20 mouse cellular contexts compared by ENCODE assay signal in genomic region chrX:10778014-10778413, GRCm38 (mm10).
DNase-seq lines count a peak whose midpoint lies in the region; ATAC-seq lines count a peak whose summit lies in the region.
"Had no signal": no experiment of that assay in that cellular context is flagged by ENCODE, and none has a peak within 500 bp of the region (broad histone marks: within the 10 kb centered on the region; RNA-seq: fewer than 3 reads in every experiment).

No protein-coding gene starts in this region.

- peak; percentile 1 to 59 for DNase-seq in kidney, postnatal 25 days
- peak; percentile 13 for DNase-seq in urinary bladder, postnatal 14 days (ENCODE audit: low spot score)
- DNase-seq in urinary bladder, adult 2 months (ENCODE audit: low spot score) = no peak
- no peak for DNase-seq in thymus, adult 18-20 months
- DNase-seq: adrenal gland, adult 2 months; adrenal gland, postnatal 25 days; cerebellum, adult 2 months; cerebellum, postnatal 10 days; gastrocnemius, postnatal 36 days; heart, adult 18-20 months; heart, postnatal 10 days; heart, postnatal 4 days had no signal

- no peak overlapping the region for H3K4me2 ChIP-seq in kidney, embryonic 14.5 days (replicated peaks; ENCODE audit: low read depth, low read length)
- H3K4me2 ChIP-seq: hindbrain, embryonic 12.5 days had no signal

- WGBS in kidney, embryonic 14.5 days = 82% methylated on average over 2 of the region's 2 CpGs

- H3K27ac ChIP-seq in kidney, embryonic 14.5 days (ENCODE audit: low read depth, low read length) = no peak overlapping the region
- H3K27ac ChIP-seq: embryonic facial prominence, embryonic 10.5 days; forebrain, embryonic 10.5 days; heart, embryonic 10.5 days; hindbrain, embryonic 12.5 days had no signal

- ATAC-seq in kidney, embryonic 14.5 days (ENCODE audit: low FRiP score, low TSS enrichment) = no peak
- ATAC-seq in megakaryocyte, adult 5-6 weeks (ENCODE audit: poor library complexity, severe bottlenecking) = peak; percentile 49
- ATAC-seq in monocyte, adult 5-6 weeks (replicated peaks; ENCODE audit: insufficient number of reproducible peaks, low FRiP score, low TSS enrichment, poor library complexity, severe bottlenecking) = no peak
- ATAC-seq: forebrain, embryonic 14.5 days had no signal

- no peaks in the 10 kb centered on the region for H3K36me3 ChIP-seq in kidney, embryonic 14.5 days (ENCODE audit: control insufficient read depth, insufficient read depth, low read length)
- H3K36me3 ChIP-seq: embryonic facial prominence, embryonic 10.5 days; forebrain, embryonic 10.5 days; heart, embryonic 10.5 days; hindbrain, embryonic 12.5 days had no signal

- H3K4me3 ChIP-seq in kidney, embryonic 14.5 days (ENCODE audit: low read length) = no peak overlapping the region
- H3K4me3 ChIP-seq: embryonic facial prominence, embryonic 10.5 days; forebrain, embryonic 10.5 days; heart, embryonic 10.5 days; hindbrain, embryonic 12.5 days had no signal

- no peaks in the 10 kb centered on the region for H3K4me1 ChIP-seq in kidney, embryonic 14.5 days (ENCODE audit: control insufficient read depth, insufficient read depth, low read length)
- H3K4me1 ChIP-seq: embryonic facial prominence, embryonic 10.5 days; forebrain, embryonic 10.5 days; heart, embryonic 10.5 days; hindbrain, embryonic 12.5 days had no signal

- no peaks in the 10 kb centered on the region for H3K27me3 ChIP-seq in kidney, embryonic 14.5 days (ENCODE audit: control insufficient read depth, insufficient read depth, low read length)
- H3K27me3 ChIP-seq: hindbrain, embryonic 12.5 days had no signal

- no peak overlapping the region for H3K9ac ChIP-seq in kidney, embryonic 14.5 days (ENCODE audit: low read depth, low read length)
- H3K9ac ChIP-seq: hindbrain, embryonic 12.5 days had no signal

- no peaks in the 10 kb centered on the region for H3K9me3 ChIP-seq in kidney, embryonic 14.5 days (ENCODE audit: control insufficient read depth, low read length)
- H3K9me3 ChIP-seq: embryonic facial prominence, embryonic 10.5 days; forebrain, embryonic 10.5 days; heart, embryonic 10.5 days; hindbrain, embryonic 12.5 days had no signal

Comparison
In these comparisons a context has a peak if more than half of its experiments do, and no peak if none do; other contexts are left out.
1. DNase-seq: peak in kidney, postnatal 25 days (2 of 2) and urinary bladder, postnatal 14 days (single experiment); none in urinary bladder, adult 2 months (single experiment) and thymus, adult 18-20 months (0 of 2).